Mouse (Mus musculus): Measurements from ENCODE around the gene Mpp4. TPM values are rescaled to one million over a fixed set of nuclear protein-coding genes. Genes with fewer than 3 reads are reported as not detected.

Mpp4 gene
- polyA plus RNA-seq, 1 experiment from 2014 or later, result 0.76 TPM

- Histone ChIP-seq H3K27me3 (no peaks in the 10 kb centered on the region), H3K9ac (replicated peaks) (no peak overlapping the region), H3K4me3 (no peak overlapping the region), H3K9me3 (no peaks in the 10 kb centered on the region), H3K4me2 (replicated peaks) (no peak overlapping the region), H3K4me1 (no peaks in the 10 kb centered on the region), H3K27ac (replicated peaks) (no peak overlapping the region), H3K36me3 (peaks cover 57% of the 10 kb centered on the region)
- whole genome bisulfite sequencing, result 95% methylated on average over 4 of the region's 4 CpGs
- ATAC-seq (replicated peaks), result no peak
These were observed 19.9 kb upstream of the Mpp4 start for GRCm38 (mm10) chr1:59183045-59183444.

GRCm38 (mm10) chr1:59182373-59182772 is 19.2 kb upstream of the Mpp4 start:
- Histone ChIP-seq H3K4me1 (no peaks in the 10 kb centered on the region), H3K27ac (replicated peaks) (no peak overlapping the region), H3K36me3 (peaks cover 59% of the 10 kb centered on the region), H3K27me3 (no peaks in the 10 kb centered on the region), H3K4me3 (no peak overlapping the region), H3K4me2 (replicated peaks) (no peak overlapping the region), H3K9ac (replicated peaks) (no peak overlapping the region), H3K9me3 (no peaks in the 10 kb centered on the region)
- WGBS, result 95% methylated on average over 2 of the region's 2 CpGs
- ATAC-seq (replicated peaks), result no peak

GRCm38 (mm10) chr1:59180003-59180402 is 16.8 kb upstream of the Mpp4 start:
- no peak for ATAC-seq (replicated peaks)
- no peak overlapping the region for H3K4me3 ChIP-seq
- no peaks in the 10 kb centered on the region for H3K27me3 ChIP-seq
- 89% methylated on average over 3 of the region's 3 CpGs for WGBS
- H3K9me3 ChIP-seq, result no peaks in the 10 kb centered on the region
- H3K9ac ChIP-seq (replicated peaks), result no peak overlapping the region
- no peaks in the 10 kb centered on the region for H3K4me1 ChIP-seq
- no peak overlapping the region for H3K4me2 ChIP-seq (replicated peaks)
- no peak overlapping the region for H3K27ac ChIP-seq (replicated peaks)
- peaks cover 58% of the 10 kb centered on the region for H3K36me3 ChIP-seq

GRCm38 (mm10) chr1:59178401-59178800 is 15.2 kb upstream of the Mpp4 start:
- Histone ChIP-seq H3K27ac (replicated peaks) (no peak overlapping the region), H3K9me3 (no peaks in the 10 kb centered on the region), H3K4me3 (no peak overlapping the region), H3K27me3 (no peaks in the 10 kb centered on the region), H3K9ac (replicated peaks) (no peak overlapping the region), H3K36me3 (peaks cover 56% of the 10 kb centered on the region), H3K4me1 (no peaks in the 10 kb centered on the region), H3K4me2 (replicated peaks) (no peak overlapping the region)
- WGBS, result 89% methylated on average over 10 of the region's 10 CpGs
- no peak for ATAC-seq (replicated peaks)

- no peaks in the 10 kb centered on the region for H3K27me3 ChIP-seq
- no peak overlapping the region for H3K4me2 ChIP-seq (replicated peaks)
- no peak for ATAC-seq (replicated peaks)
- H3K36me3 ChIP-seq, result peaks cover 51% of the 10 kb centered on the region
- H3K4me3 ChIP-seq, result no peak overlapping the region
- no peak overlapping the region for H3K27ac ChIP-seq (replicated peaks)
- no peak overlapping the region for H3K9ac ChIP-seq (replicated peaks)
- WGBS, result 79% methylated on average over 10 of the region's 10 CpGs
- H3K9me3 ChIP-seq, result no peaks in the 10 kb centered on the region
- H3K4me1 ChIP-seq, result no peaks in the 10 kb centered on the region
These were observed 11.6 kb upstream of the Mpp4 start for GRCm38 (mm10) chr1:59174514-59175373.

- H3K4me3 ChIP-seq, result no peak overlapping the region
- no peak for ATAC-seq (replicated peaks)
- no peaks in the 10 kb centered on the region for H3K27me3 ChIP-seq
- H3K9ac ChIP-seq (replicated peaks), result no peak overlapping the region
- no peak overlapping the region for H3K27ac ChIP-seq (replicated peaks)
- no peaks in the 10 kb centered on the region for H3K4me1 ChIP-seq
- WGBS, result 93% methylated on average over 5 of the region's 5 CpGs
- peaks cover 48% of the 10 kb centered on the region for H3K36me3 ChIP-seq
- H3K9me3 ChIP-seq, result no peaks in the 10 kb centered on the region
- H3K4me2 ChIP-seq (replicated peaks), result no peak overlapping the region
These were observed 9.8 kb upstream of the Mpp4 start for GRCm38 (mm10) chr1:59173023-59173422.

GRCm38 (mm10) chr1:59171875-59172274 is 8.7 kb upstream of the Mpp4 start:
- Histone ChIP-seq H3K36me3 (peaks cover 48% of the 10 kb centered on the region), H3K9me3 (no peaks in the 10 kb centered on the region), H3K4me1 (no peaks in the 10 kb centered on the region), H3K9ac (replicated peaks) (no peak overlapping the region), H3K27me3 (no peaks in the 10 kb centered on the region), H3K4me3 (no peak overlapping the region), H3K27ac (replicated peaks) (no peak overlapping the region), H3K4me2 (replicated peaks) (no peak overlapping the region)
- 93% methylated on average over 5 of the region's 5 CpGs for WGBS
- ATAC-seq (replicated peaks), result no peak

GRCm38 (mm10) chr1:59170290-59170689 is 7.1 kb upstream of the Mpp4 start:
- Histone ChIP-seq H3K4me2 (replicated peaks) (no peak overlapping the region), H3K4me3 (no peak overlapping the region), H3K27ac (replicated peaks) (no peak overlapping the region), H3K36me3 (peaks cover 49% of the 10 kb centered on the region), H3K4me1 (no peaks in the 10 kb centered on the region), H3K9ac (replicated peaks) (no peak overlapping the region), H3K27me3 (no peaks in the 10 kb centered on the region), H3K9me3 (no peaks in the 10 kb centered on the region)
- no peak for ATAC-seq (replicated peaks)
- WGBS, result 74% methylated on average over 8 of the region's 8 CpGs

- no peak overlapping the region for H3K4me2 ChIP-seq (replicated peaks)
- no peaks in the 10 kb centered on the region for H3K4me1 ChIP-seq
- H3K27ac ChIP-seq (replicated peaks), result no peak overlapping the region
- ATAC-seq (replicated peaks), result no peak
- no peaks in the 10 kb centered on the region for H3K9me3 ChIP-seq
- no peak overlapping the region for H3K4me3 ChIP-seq
- no peaks in the 10 kb centered on the region for H3K27me3 ChIP-seq
- 87% methylated on average over 6 of the region's 6 CpGs for WGBS
- no peak overlapping the region for H3K9ac ChIP-seq (replicated peaks)
- H3K36me3 ChIP-seq, result peaks cover 46% of the 10 kb centered on the region
These were observed 6.4 kb upstream of the Mpp4 start for GRCm38 (mm10) chr1:59169586-59169985.

- no peaks in the 10 kb centered on the region for H3K4me1 ChIP-seq
- no peak overlapping the region for H3K9ac ChIP-seq (replicated peaks)
- H3K27ac ChIP-seq (replicated peaks), result no peak overlapping the region
- no peak overlapping the region for H3K4me3 ChIP-seq
- H3K9me3 ChIP-seq, result no peaks in the 10 kb centered on the region
- no peak overlapping the region for H3K4me2 ChIP-seq (replicated peaks)
- 87% methylated on average over 2 of the region's 2 CpGs for WGBS
- H3K36me3 ChIP-seq, result peaks cover 51% of the 10 kb centered on the region
- ATAC-seq (replicated peaks), result no peak
- H3K27me3 ChIP-seq, result no peaks in the 10 kb centered on the region
These were observed 5.4 kb upstream of the Mpp4 start for GRCm38 (mm10) chr1:59168556-59168955.

- peaks cover 50% of the 10 kb centered on the region for H3K36me3 ChIP-seq
- no peaks in the 10 kb centered on the region for H3K27me3 ChIP-seq
These were observed 4.7 kb upstream of the Mpp4 start for GRCm38 (mm10) chr1:59167654-59168425.

GRCm38 (mm10) chr1:59166232-59166905 is 3.2 kb upstream of the Mpp4 start:
- Histone ChIP-seq H3K27me3 (no peaks in the 10 kb centered on the region), H3K36me3 (peaks cover 39% of the 10 kb centered on the region), H3K9me3 (no peaks in the 10 kb centered on the region), H3K9ac (replicated peaks) (no peak overlapping the region), H3K27ac (replicated peaks) (no peak overlapping the region), H3K4me2 (replicated peaks) (no peak overlapping the region), H3K4me3 (no peak overlapping the region), H3K4me1 (no peaks in the 10 kb centered on the region)
- ATAC-seq (replicated peaks), result no peak
- 75% methylated on average over 9 of the region's 9 CpGs for WGBS

More at GRCm38 (mm10) chr1:59167654-59168425, 4.7 kb upstream of the Mpp4 start:
- Histone ChIP-seq H3K9ac (replicated peaks) (no peak overlapping the region), H3K4me3 (no peak overlapping the region), H3K4me1 (no peaks in the 10 kb centered on the region), H3K27ac (replicated peaks) (no peak overlapping the region), H3K4me2 (replicated peaks) (no peak overlapping the region), H3K9me3 (no peaks in the 10 kb centered on the region)
- 81% methylated on average over 4 of the region's 4 CpGs for WGBS
- ATAC-seq (replicated peaks), result no peak
